Mouse (Mus musculus): ENCODE measurements around the gene Nlrc4.

DNA sequence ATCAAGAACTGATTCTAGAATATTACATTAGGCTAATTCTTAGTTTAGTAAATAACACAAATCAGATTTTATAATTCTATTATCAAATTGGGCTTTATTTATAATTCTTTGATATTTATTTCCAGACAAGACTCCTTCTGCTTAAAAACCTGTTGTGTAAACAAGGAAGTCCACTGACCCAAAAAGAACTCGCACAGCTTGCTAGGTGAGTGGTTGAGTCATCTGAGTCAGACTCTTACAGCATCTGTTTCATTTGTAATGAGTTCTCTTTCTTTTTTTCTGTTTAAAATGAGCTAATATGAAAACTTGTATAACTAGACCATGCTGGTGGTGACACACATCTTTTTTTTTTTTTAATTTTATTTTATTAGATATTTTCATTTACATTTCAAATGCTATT lies 82.0 kb downstream of the Nlrc4 start:
- no peak for TF ChIP-seq CTCF (IDR thresholded peaks at IDR 0.05; ENCODE audit: extremely low read depth, insufficient read depth, low read length)
- no peak for TF ChIP-seq POLR2A (IDR thresholded peaks at IDR 0.05; ENCODE audit: extremely low read depth, insufficient read depth, low read length)
